Mouse (Mus musculus) megakaryocyte-erythroid progenitor cell, adult 5-6 weeks (primary cell): Measurements from ENCODE around the gene Mtfmt. TPM values are rescaled to one million over a fixed set of nuclear protein-coding genes. Genes with fewer than 3 reads are reported as not detected.

Source experiments
- ATAC-seq: replicated peaks from 2 replicates; pipeline ENCODE4 v1.8.0; 2016; ENCODE audit warnings: mild to moderate bottlenecking, inconsistent platforms; ENCODE audit not compliant: severe bottlenecking, poor library complexity, low FRiP score, low TSS enrichment
- total RNA-seq, 2 experiments: library from RNA; stranded (forward) in 1 of 2; stranded (reverse) in 1 of 2; fragments of 200-1000, 215-1000 nt in 1 of 2; fragments of >200 nt in 1 of 2; fragmentation: Nextera tagmentation in 1 of 2; gene quantifications; 2 replicates each; pipeline ENCODE4 v1.2.3; 2014 to 2017

The Mtfmt gene
- total RNA-seq, 2 experiments from 2014 or later, result 15.4 to 18.1 TPM

DNA sequence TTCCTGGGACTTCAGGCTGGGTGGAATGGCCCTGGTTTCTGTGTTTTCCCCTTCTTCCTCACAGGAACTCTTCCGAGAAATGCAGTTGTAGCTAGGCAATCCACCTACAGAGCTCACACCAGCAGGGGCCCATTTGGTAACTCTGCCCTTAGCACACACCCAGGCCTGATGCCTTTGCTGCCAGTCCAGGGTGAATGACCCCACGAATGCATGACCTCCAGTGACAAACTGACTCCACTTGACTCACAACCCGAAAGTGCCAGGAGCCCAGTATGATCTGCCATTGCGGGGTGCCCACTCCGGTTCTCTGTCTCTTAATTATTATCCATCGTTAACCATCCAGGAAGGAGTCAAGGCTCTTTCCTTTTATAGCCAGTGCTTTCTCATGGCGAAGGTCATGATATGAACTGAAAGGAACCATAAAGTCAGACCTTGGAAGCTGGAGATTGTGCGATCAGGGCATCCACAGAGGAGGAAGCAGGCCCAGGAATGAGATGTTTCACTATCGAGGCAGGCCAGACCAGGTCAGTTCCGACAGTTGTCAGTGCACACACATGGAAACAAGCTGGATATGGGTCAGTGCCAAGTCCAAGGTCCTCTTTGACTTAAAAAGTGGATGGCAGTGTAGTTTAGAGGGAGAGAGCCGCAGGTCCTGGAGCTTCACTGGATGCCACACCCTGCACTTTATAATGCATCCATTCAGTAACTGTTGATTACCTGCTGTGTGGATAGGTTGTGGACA, 12.7 kb upstream of the Mtfmt start, which contains the start of gene Slc51b:
TSS of gene Slc51b (minus strand) at position 196 of the 742 bp plus-strand sequence.
- ATAC-seq, result no peak

DNA sequence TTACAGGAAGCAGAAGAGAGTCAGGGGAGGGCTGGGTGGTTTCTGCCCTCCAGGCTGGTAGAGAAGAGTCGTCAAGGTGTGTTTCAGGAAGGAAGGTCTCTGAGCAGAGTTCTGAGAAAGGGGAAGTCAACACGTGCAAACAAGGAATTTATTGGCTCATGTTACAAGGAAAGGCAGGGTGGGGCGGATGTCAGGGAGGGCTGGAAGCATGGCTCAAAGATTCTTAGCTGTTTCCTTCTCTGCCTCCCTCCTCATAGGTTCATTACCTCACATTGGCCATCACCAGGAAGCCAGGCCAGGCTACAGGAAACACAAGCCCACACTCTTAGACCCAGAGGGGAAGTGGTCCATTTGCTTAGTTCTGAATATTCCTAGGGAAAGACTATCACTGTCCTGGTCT, 11.2 kb upstream of the Mtfmt start:
- no peak for ATAC-seq

DNA sequence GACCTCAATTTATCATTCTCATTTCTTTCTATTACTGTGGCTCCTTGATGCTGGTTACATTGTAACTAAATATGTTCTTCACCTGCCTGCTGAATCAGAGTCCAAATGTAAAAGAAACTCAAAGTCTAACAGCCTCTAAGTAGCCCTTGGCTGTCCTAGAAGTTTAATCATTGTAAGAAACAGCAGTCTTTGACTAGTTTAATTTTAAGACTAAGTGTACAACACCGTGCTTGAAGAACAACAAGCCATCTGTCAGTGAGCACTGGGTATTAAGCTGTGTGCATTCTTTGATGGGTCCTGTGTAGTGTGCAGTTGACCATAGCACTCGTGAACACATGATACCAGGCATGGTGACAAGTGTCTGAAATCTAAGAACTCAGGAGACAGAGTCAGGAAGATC, 8.1 kb upstream of the Mtfmt start:
- no peak for ATAC-seq

DNA sequence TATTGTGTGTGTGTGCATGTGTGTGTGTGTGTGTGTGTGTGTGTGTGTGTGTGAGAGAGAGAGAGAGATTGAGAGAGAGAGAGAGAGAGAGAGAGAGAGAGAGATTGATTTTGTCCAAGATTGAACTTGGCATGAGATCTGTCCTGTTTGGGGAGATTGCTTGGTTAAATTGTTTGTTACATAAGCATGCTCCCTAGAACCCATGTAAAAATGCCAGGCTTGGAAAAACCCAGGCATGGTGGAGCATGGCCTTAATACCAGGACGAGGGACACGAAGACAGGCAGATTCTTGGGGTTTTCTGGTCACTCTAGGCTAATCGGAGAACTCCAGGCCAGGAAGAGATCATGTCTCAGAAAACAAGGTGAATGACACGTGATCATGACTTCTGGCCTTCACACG, 7.6 kb upstream of the Mtfmt start:
- no peak for ATAC-seq

DNA sequence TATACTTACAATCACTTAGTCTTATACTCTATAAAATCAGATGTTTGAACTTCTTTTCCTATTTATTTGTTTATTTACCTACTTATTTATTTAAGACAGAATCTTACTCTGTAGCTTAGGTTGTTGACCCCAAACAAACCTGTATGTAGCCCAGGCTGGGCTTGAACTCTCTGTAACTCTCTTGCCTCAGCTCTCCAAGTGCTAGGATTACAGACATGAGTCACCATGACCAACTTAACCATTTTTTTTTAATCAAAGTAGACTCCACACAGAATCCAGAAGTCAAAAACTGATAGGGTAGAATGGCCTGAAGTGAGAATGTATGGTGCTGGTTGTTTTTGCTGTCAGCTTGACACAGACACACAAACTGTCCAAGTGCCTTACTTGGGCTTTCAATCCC, 5.2 kb upstream of the Mtfmt start:
- ATAC-seq, result no peak

DNA sequence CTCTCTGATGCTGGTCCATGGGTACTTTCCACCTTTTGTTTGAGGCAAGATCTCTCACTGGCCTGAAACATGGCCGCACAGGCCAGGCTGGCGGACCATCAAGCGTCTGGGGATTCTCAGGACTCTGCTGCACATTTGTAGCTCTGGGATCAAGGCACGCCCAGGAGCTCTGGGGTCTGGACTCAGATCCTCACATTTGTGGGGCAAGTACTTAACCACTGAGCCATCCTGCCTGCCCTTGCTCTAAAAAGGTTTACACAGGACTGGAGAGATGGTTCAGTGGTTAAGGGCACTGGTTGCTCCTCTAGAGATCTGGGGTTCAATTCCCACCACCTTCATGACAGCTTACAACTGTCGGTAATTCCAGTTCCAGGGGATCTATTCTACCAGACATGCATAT, 4.7 kb upstream of the Mtfmt start:
- no peak for ATAC-seq

DNA sequence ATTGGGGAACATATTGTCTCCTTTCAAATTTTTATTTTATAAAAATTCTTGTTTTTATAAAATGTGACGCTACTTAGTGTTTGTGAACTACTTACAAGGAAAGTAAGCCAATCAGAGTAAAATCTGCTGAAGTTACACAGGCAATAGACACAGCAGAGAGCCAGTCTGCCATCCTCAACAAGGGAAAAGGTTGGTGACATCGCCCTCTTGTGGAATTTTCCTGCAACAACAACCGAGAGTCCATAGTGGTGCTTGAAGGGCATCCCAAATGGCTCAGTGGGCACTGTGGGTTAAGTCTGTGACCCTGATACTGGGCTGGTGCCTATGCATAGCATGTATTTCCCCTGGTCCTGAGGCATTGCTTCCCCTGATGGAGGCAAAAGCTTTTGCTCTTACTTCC, 3.3 kb upstream of the Mtfmt start:
- peak; percentile 56 for ATAC-seq

DNA sequence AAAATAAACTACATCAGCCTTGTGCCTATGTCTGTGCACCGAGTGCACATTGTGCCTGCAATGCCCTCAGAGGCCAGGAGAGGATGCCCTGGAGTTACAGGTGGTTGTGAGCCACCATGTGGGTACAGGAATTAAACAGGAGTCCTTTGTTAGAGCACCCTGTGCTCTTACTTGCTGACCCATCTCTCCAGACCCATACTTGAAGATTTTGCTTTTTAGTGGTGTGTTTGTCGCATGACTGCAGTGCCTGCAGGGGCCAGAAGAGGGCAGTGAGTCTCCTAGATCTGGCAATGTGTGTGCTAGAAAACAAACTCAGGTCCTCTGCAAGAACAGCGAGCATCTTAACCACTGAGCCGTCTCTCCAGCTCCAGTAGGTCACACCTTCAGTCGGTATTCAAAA, 1.4 kb upstream of the Mtfmt start:
- ATAC-seq, result peak; percentile 66

DNA sequence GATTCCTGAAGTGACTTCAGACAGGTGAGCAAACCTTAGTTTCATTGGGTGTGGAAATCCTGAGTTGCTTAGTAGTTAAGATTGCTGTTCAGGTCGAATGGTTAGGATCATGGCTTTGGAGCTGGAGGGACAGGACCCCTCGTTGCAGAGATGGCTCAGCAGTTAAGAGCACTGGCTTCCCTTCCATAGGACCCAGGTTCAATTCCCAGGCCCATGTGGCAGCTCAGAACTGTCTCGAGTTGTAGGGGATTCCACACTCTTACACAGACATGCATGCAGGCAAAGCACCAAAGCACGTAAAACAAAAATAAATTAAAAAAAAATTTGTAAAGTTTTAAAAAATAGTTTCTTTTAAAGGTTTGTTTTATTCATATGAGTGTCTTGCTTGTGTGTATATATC, 371 bp upstream of the Mtfmt start:
- ATAC-seq, result no peak

DNA sequence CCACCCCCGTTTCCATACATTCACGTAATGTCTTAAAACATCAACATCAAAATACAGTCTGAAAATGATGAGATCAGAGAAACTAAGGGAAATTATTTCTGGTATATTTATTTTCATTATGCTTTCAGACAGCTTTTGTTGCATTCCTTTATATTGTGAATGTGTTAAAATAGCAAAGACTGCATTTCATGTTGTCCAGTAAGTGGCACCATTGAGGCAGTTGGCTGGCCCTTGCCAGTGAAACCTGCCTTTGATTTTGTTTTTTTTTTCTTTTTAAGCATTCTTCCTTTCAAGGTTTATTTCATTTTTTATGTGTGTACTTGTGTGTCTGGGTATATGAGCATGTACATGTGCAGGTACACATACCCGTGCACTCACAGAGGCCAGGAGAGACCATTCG, 9.1 kb downstream of the Mtfmt start:
- no peak for ATAC-seq

DNA sequence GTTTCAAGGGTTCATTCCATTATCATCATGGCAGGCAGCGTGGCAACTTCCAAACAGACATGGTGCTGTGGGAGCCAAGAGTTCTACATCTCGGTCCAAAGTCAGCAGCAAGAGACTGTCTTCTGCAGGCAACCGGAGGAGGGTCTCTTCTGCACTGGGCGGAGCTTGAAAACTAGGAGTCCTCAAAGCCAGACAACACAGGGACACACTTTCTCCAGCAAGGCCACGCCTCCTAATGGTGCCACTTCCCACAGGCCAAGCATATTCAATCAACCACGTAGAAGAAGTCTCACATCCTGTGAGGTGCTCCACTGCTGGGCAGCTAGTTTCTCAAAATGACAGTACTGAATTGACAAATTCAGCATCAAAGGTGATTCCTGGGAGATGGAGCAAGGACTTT, 12.4 kb downstream of the Mtfmt start:
- ATAC-seq, result no peak

DNA sequence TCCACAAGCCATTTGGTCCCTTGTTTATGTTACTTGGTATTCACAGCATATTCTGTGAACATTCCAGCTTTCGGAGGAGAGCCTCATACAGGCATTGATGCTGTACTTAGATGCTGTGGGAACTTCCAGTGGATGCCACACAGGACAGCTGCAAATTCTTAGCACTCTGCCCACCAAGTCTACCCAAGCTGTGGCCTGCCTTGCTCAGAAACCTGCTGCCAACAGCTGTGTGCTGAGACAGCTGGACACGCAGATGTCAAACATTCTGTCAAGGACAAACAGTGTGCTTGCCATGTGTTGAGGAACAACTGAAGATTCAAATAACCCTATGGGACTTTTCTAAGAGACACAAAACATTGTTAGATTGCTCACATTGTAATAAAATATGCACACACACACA, 23.4 kb downstream of the Mtfmt start:
- no peak for ATAC-seq

DNA sequence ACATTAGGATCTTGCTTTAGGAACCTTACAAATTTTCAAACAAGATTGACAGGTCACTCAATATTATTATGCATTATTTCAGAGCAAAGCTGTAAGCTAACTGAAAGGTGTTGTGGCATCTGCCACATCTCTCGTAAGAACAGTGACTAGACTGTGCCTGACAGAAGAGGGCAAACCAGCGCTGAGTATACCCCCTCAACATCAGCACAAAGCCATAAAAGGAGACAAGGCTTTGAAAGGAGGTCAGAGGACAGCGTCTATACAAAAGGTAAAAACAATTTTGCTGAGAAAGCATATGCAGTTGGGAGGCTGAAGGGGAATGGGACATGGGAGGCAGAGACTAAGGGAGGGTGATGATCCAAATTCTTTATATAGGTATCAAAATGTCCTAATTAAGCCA, 24.6 kb downstream of the Mtfmt start:
- ATAC-seq, result no peak

DNA sequence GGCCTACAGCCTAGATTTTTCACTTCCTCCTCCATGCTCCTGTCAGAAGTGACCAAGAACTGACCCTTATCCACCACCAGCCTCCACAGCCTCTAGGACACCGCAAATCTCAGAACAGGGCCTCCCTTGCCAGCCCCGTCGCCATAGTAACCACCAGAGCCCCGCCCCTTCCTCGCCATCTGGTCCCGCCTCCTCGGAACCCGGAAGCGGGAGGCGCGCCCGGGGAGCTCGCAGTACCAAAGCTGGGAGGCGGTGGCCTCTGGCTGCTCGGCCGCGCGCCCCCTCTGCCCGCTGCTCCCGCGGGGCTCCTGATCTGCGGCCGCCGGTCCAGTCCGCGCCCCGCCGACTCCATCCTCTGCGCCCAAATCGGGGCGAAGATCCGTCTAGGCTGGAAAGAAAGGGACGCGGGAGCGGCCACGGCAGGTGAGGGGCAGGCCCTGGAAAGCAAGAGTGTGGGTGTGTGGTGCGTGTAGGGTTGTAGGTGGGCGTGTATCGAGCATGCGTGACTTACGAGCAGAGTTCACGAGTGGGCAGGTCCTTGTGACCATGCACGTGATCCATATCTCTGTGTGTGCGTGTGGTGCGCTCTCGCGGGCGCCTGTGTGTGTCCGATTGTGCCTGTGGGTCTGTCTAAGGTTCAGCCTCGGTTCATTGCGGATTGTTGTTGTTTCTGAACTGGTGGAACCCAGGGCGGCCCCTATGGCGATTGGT, 25.3 kb downstream of the Mtfmt start, which contains the start of gene Spg21:
TSS of gene Spg21 (plus strand) at position 216 of the 711 bp plus-strand sequence.
- peak; percentile 94 for ATAC-seq

DNA sequence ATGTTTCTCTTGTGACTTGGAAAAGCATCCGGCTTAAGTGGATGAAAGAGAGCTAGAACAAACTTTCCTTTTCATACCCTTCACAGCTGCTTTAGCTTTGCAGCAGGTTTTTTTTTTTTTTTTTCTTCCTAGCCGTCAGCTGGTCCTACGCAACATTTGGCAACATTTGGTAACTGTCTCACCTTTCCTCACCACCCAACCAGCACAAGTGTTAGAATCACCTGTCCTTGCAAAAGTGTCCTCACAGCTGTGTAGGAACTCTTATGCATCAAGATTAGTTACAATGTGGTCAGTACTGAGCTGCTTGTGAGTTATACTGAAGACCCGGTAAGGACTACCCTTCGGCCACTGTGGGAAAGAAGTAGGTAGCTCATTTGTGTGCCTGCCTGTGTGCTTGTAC, 27.0 kb downstream of the Mtfmt start:
- no peak for ATAC-seq

DNA sequence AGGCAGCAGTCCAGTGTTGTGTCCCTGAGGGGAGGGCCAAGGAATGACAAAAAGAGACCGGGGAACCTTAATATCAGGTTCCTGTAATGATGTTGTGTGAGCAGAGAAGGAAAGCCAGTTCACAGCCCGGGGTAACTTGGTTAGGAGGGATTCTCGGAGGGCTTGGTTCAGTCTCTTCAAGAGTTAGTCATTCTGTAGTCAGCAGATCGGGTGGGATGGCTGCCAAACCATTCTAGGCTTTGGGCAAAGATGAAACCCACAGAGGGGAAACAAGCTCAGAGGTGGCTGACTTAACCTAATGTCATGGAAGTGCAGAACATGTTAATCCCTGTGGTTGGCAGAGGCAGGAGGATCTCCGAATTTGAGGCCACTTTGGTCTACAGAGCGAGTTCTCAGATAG, 28.6 kb downstream of the Mtfmt start:
- ATAC-seq, result no peak

DNA sequence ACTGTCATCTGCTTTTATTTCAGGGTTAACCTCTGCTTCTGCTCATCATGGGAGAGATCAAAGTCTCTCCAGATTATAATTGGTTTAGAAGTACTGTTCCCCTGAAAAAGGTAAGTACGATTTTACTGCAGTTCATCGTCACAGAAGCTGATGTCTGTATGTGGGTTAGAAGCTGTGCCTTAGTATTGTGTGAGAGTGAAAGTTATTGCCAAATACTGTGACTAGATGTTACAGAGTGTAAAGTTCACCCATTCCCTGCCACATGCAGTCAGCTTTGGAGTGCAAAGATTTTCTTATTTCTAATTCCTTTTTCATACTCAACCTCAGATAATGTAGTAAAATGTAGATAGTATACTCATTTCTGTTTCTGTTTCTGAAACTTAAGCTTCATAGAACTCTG, 29.7 kb downstream of the Mtfmt start:
- ATAC-seq, result no peak

DNA sequence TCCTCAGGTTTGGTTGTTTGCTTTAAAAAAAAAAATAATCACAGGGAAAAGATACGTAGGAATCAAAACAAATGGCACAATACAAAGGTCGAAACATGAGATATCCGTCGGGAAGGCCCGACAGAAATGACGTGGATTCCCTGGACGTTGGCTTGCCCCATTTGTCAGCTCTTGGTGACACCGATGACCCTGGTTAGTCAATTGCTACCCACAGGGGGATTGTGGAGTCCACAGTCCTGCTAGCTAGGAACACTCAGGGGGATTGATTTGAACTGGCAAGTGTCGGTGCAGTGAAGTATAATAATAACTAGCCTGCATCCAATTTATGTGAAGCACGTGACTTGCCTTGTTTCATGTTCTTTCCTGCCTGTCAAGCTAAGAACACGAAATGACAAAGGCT, 32.1 kb downstream of the Mtfmt start:
- no peak for ATAC-seq

DNA sequence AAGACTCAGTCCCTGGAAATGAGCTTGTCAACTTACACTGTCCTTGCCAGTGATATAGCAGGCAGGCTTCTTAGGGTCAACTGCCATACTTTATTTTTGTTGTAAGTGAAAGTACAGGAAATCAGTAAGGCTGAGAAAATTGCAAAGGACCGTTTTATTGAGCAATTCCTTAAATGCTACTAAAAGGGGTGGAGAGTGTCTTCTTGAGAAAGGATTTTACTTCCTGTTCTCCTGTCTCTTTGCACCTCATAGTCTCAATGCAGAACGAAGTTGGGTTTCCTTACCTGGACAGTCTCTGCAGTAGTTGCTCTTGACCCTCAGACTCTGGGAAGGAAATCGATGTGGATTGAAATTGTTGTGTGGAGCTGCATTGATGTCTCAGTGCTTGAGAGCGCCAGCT, 37.2 kb downstream of the Mtfmt start:
- no peak for ATAC-seq

DNA sequence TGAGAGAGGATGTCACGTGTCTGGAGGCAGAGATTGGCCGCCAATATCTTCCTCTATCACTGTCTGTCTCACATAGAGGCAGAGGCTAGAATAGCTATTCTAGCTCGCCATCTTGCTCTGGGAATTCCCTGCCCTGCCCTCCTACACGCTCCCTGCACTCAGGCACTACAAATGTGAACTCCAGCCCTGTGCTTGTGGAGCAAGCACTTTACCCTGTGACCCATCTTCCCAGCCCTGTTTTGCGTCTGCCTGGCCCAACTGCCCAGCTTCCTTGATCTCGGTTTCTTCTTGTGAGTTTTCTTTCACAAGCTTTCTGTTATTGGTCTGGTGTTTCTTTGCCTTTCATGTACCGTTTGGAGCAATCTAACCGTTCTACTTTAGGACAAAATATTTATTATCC, 43.6 kb downstream of the Mtfmt start:
- ATAC-seq, result no peak

DNA sequence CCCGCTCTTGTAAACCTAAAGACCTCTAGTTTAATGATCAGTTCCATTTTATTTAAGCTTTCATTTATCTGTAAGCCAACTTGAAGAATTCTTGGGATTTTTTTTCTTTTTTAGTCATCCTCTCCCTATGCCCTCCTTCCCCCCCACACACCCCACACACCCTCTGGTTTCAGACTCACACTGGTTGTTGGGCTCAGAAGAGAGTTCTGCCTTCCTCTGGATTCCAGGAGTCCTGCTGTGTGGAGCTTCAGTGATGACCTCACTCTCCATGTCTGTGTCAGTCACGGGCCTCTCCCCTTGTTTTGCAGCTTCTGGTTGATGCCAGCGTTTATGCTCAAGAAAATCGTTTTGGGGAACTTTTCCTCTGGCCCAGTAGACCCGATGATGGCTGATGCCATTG, 44.5 kb downstream of the Mtfmt start:
- no peak for ATAC-seq
